Mouse (Mus musculus) adrenal gland, adult 2 months (tissue): Measurements from ENCODE around the gene Emilin1. TPM values are rescaled to one million over a fixed set of nuclear protein-coding genes. Genes with fewer than 3 reads are reported as not detected.

ENCODE experiments used
- DNase-seq: peaks from one replicate; pipeline ENCODE4 v3.0.0; 2021
- polyA plus RNA-seq: library from polyadenylated mRNA; depleted of rRNA; stranded (reverse); fragments of >200 nt; gene quantifications from 2 replicates; pipeline ENCODE4 v1.2.3, GENCODE M21; 2012; rRNA removed
- total RNA-seq, 2 experiments: library from RNA; stranded (reverse); gene quantifications; 2 replicates each; pipeline ENCODE4 v1.2.3; 2021

Gene Emilin1
- total and polyA plus RNA-seq, 3 experiments = 40.3 to 75.1 (median 62.0) TPM

DNA sequence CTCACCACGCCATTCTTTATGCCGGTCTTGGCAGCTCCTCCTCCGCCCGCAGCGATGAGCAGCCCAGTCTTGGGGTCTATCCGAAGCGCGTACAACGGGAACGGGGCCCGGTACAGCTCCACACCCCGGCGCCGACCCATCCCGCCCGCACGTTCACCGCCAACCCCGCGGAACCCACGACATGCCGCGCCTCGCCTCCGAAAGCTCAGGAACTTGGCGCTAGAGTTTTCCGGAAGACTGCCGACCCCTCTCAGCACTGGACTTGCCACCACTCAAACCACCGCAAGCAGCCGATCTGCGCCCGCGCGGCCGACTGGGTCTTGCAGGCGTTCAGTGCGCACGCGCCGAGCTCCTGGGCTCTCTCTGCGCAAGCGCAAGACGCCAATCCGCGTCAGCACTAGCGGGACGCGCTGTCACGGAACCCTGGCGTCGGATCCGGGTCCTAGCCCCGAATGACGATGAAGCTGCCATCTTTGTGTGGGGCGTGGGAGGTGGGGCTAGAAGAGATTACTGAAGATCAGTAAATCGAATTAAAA, 46.8 kb downstream of the Emilin1 start, which contains the start of gene Preb:
Gene Preb, minus strand, starts transcription at position 396 of the 536 bp plus-strand sequence.
- DNase-seq = peak; percentile 99

DNA sequence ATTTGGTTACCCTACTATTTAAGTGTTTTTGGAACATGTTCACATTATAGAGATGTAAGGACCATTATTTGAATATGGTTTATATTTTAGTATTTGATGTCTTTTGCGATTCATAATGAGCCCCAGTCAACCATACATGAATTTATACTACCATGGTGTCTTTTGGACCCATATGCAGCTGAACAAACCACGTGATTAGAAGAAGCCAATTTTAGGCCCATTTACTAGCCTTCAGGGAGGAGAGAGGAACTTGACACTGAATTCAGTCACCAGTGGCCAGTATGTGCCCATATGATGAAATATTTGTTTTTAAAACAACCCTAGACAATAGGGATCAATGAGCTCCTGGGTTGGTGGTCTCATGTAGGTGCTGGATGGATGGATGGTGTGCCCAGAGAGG, 47.6 kb downstream of the Emilin1 start:
- DNase-seq = no peak

DNA sequence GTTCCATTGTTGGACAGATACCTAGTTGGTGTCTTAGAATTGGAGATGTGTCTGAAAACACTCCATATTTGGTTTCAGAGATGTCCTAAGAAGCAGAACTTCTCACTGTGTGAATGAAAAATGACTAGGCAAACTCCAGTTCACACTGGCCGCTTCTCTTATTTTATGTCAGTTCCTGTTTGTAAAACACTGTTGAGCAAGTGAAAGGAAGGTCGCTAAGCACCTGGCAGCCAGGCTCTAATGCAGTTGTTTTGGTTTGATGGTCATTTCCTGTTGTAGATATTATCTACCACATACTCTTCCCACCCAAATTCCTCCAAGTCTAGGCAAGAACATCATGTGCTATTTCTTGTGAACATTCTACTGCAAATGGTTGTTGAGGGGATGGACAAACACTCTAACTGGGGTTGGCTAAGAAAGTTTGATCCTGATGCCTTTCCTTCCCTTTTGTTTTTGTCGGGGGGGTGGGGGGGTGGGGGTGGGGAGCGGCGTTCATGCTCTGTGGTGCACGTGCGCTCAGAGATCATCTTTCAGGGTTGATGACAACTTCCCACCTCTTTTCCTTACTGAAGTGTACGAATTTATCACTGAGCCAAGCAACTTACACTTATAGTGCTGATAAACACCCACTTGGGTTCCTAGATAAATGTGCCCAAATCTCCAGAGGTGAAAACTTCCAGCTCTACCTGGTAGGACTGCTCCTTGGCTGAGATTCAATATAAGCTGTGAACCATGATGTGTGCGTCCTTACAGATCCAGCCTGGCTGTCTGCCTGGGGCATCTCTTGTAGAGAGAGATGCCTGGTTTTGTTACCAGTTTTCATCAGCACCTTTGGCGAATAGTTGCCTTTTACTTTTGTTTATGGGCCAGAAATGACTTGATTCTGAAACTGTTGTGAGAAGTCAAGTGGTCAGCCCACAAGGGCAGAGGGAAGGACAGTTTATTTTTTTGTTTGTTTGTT, 48.6 kb downstream of the Emilin1 start:
- no peak for DNase-seq

DNA sequence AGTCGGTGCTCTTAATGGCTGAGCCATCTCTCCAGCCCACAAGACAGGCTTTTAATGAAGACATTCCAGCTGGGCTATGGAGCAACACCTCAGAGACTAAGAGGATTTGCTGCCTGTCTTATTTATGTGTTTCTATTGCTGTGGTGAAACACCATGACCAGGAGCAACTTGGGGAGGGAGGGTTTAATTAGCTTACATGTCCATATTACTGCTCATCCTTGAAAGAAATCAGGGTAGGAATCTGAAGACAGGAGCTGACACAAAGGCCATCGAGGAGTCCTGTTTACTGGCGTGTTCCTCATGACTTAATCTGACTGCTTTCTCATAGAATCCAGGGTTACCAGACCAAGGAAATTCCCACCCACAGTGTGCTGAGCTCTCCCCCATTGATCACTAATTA, 50.7 kb downstream of the Emilin1 start:
- DNase-seq = no peak

DNA sequence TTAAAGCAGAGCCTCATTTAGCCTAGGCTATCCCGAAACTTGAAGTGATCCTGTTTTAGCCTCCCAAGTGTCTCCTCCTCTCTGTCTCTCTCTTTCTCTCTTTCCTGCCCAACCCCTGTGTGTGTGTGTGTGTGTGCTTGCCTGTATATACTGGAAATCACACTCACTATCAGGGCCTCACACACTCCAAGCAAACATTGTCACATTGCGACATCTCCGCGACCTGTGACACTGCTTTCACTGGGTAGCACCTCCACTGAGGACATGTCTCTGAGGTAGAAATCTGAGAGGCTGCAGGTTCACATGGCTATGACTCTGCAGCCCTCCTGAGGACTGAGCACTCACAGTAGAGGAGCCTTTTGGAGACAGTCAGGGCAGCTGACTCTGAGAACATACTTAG, 53.0 kb downstream of the Emilin1 start:
- no peak for DNase-seq

DNA sequence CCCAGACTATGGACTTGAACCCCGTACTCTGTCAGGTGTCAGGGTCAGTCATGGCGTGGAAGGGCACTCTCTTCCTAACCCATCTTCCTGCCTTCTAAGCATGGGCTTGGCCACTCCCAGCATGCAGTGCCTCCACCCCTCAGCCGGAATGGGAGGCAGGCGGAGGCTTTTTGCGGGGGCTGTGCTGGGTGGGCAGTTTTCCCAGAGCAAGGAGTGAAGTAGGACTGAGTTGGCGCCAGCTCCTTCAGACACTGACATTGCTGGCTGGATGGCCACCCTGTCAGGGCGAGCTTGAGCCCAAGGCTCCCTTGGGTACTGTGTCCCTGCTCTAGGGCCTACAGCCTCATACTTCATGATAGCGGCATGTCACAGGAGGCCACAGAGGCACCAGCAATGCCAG, 55.2 kb downstream of the Emilin1 start, which contains the start of gene Tcf23:
Gene Tcf23, plus strand, starts transcription at position 247 of the 400 bp plus-strand sequence.
- no peak for DNase-seq

DNA sequence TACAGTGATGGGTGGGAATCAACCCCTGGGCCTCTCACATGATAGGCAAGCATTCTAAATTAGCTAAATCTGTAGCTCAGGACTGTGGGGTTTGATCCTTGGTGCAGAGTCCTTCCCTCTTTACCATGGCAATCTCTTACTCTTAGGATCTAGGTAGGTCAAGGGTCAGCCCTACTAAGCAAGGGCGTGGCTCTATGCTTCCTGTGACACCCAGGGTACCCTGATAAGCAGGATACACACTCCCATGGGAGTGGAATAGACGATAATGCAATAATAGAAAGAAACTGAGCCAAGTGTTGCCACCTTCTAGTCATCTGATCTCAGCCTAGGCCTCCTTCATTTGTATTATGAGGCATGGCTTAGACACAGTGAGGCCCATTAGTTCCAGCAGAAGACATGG, 56.2 kb downstream of the Emilin1 start:
- no peak for DNase-seq

Other genes starting within 250 kb of the Emilin1 start
- 1 to 10 TPM; 5.1 to 6.4 TPM for gene Cenpa, start 246.6 kb upstream of the Emilin1 start, total RNA-seq
- gene Cenpa, start 246.6 kb upstream of the Emilin1 start, polyA plus RNA-seq = 10.9 and 14.5 TPM in 2 replicates
- gene Dpysl5, start 201.8 kb upstream of the Emilin1 start, total RNA-seq = 1 to 10 TPM in 1 of 2 experiments, under 1 TPM in 1; 0.92 to 2.3 TPM
- 0.62 and 0.98 TPM in 2 replicates for gene Dpysl5, start 201.8 kb upstream of the Emilin1 start, polyA plus RNA-seq
- 10 to 100 TPM; 60.0 to 79.0 TPM for gene Mapre3, start 98.8 kb upstream of the Emilin1 start, total RNA-seq
- 103 and 134 TPM in 2 replicates for gene Mapre3, start 98.8 kb upstream of the Emilin1 start, polyA plus RNA-seq
- gene Tmem214, start 45.4 kb upstream of the Emilin1 start, total RNA-seq = 10 to 100 TPM; 51.9 to 62.2 TPM
- 87.6 and 96.9 TPM in 2 replicates for gene Tmem214, start 45.4 kb upstream of the Emilin1 start, polyA plus RNA-seq
- 1 to 10 TPM; 7.6 to 9.2 TPM for gene Agbl5, start 24.7 kb upstream of the Emilin1 start, total RNA-seq
- 25.3 and 27.5 TPM in 2 replicates for gene Agbl5, start 24.7 kb upstream of the Emilin1 start, polyA plus RNA-seq
- 100 to 1,000 TPM; 256 to 264 TPM for gene Ost4, start 5.6 kb upstream of the Emilin1 start, total RNA-seq
- 120 and 143 TPM in 2 replicates for gene Ost4, start 5.6 kb upstream of the Emilin1 start, polyA plus RNA-seq
- 10 to 100 TPM; 37.2 to 44.3 TPM for gene Khk, start 8.0 kb downstream of the Emilin1 start, total RNA-seq
- gene Khk, start 8.0 kb downstream of the Emilin1 start, polyA plus RNA-seq = 43.9 and 60.3 TPM in 2 replicates
- gene Cgref1, start 32.2 kb downstream of the Emilin1 start, total RNA-seq = 1 to 10 TPM in 1 of 2 experiments, under 1 TPM in 1; 0.58 to 2.5 TPM
- gene Cgref1, start 32.2 kb downstream of the Emilin1 start, polyA plus RNA-seq = 1.5 and 2.0 TPM in 2 replicates
- gene Preb, start 47.0 kb downstream of the Emilin1 start, total RNA-seq = 100 to 1,000 TPM; 119 to 126 TPM
- 284 TPM in 2 replicates for gene Preb, start 47.0 kb downstream of the Emilin1 start, polyA plus RNA-seq
- gene Tcf23, start 55.3 kb downstream of the Emilin1 start, total RNA-seq = 1 to 10 TPM; 1.3 TPM
- gene Tcf23, start 55.3 kb downstream of the Emilin1 start, polyA plus RNA-seq = 0.77 and 0.78 TPM in 2 replicates
- 100 to 1,000 TPM; 117 to 125 TPM for gene Atraid, start 134.9 kb downstream of the Emilin1 start, total RNA-seq
- 101 and 114 TPM in 2 replicates for gene Atraid, start 134.9 kb downstream of the Emilin1 start, polyA plus RNA-seq
- gene Slc5a6, start 135.5 kb downstream of the Emilin1 start, total RNA-seq = 10 to 100 TPM; 27.7 to 39.6 TPM
- 88.3 and 93.5 TPM in 2 replicates for gene Slc5a6, start 135.5 kb downstream of the Emilin1 start, polyA plus RNA-seq
- gene Cad, start 141.4 kb downstream of the Emilin1 start, total RNA-seq = 10 to 100 TPM; 17.5 to 33.1 TPM
- gene Cad, start 141.4 kb downstream of the Emilin1 start, polyA plus RNA-seq = 43.2 and 48.0 TPM in 2 replicates
- not detected for gene Dnajc5g, start 192.9 kb downstream of the Emilin1 start, total RNA-seq
- gene Dnajc5g, start 192.9 kb downstream of the Emilin1 start, polyA plus RNA-seq = not detected in 2 replicates
- not detected for gene Slc30a3, start 194.8 kb downstream of the Emilin1 start, total RNA-seq
- not detected in 2 replicates for gene Slc30a3, start 194.8 kb downstream of the Emilin1 start, polyA plus RNA-seq
- gene Trim54, start 203.3 kb downstream of the Emilin1 start, total RNA-seq = not detected
- not detected in 2 replicates for gene Trim54, start 203.3 kb downstream of the Emilin1 start, polyA plus RNA-seq
- gene Ucn, start 225.4 kb downstream of the Emilin1 start, total RNA-seq = not detected
- gene Ucn, start 225.4 kb downstream of the Emilin1 start, polyA plus RNA-seq = not detected in 2 replicates
- 10 to 100 TPM; 71.0 to 72.1 TPM for gene Mpv17, start 240.8 kb downstream of the Emilin1 start, total RNA-seq
- 127 and 137 TPM in 2 replicates for gene Mpv17, start 240.8 kb downstream of the Emilin1 start, polyA plus RNA-seq